Mouse (Mus musculus) heart, adult 2 months (tissue): Measurements from ENCODE around the gene Gm5485.

Experiments
- CTCF ChIP-seq: fragments of 200-600 bp; IDR thresholded peaks from 2 replicates; pipeline ENCODE4 v1.8.1; 2022; ENCODE audit warnings: antibody characterized with exemption, mild to moderate bottlenecking, moderate library complexity
- EP300 ChIP-seq: fragments of 200-500 bp; IDR thresholded peaks from 2 replicates; pipeline ENCODE4 v1.6.1; 2011; ENCODE audit warnings: low read depth, low read length, control low read depth; ENCODE audit not compliant: insufficient read depth

GRCm38 (mm10) chr16:48409580-48409979 is 2.6 kb downstream of the Gm5485 start:
- TF ChIP-seq CTCF: no peak
- TF ChIP-seq EP300: no peak
